Mouse (Mus musculus): ENCODE measurements around the gene 1700029F12Rik. TPM values are rescaled to one million over a fixed set of nuclear protein-coding genes. Genes with fewer than 3 reads are reported as not detected.

Gene 1700029F12Rik
- polyA plus RNA-seq, 1 experiment: not detected

- Histone ChIP-seq H3K4me1 (ENCODE audit: control insufficient read depth) (peaks cover 13% of the 10 kb centered on the region), H3K27me3 (ENCODE audit: control insufficient read depth) (peaks cover 2% of the 10 kb centered on the region; the same call in 1 of the 2 replicates), H3K36me3 (ENCODE audit: control insufficient read depth) (no peaks in the 10 kb centered on the region), H3K4me3 (replicated peaks) (no peak overlapping the region), H3K9me3 (ENCODE audit: control insufficient read depth, low read length) (no peaks in the 10 kb centered on the region)
- no peak for TF ChIP-seq GATA1 (IDR thresholded peaks at IDR 0.05; ENCODE audit: low read length)
- no peak for TF ChIP-seq TAL1 (IDR thresholded peaks at IDR 0.05; ENCODE audit: low read length)
Observed at GRCm38 (mm10) chr13:97053844-97054243, 19.7 kb upstream of the 1700029F12Rik start.

DNA sequence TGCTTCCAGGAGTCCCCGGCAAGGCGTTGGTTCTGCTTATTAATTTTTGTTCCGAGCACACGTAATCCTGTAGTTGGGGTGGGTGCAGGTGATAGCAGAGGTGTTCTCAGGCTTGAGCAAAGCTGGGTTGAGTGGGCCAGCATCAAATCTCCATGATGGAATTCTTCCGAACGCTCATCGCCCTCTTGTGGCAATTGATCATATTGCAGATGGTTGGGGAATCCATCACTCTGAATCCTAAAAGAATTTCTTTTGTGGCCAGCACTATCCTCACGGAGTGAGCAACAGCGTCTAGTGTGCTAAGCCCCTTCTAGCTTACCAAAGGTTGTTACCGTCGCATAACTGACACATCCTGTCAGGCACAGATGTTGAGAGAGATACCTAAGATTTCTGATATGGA is 18.5 kb upstream of the 1700029F12Rik start:
- TF ChIP-seq GATA1 (IDR thresholded peaks at IDR 0.05; ENCODE audit: low read length) (no peak), TAL1 (IDR thresholded peaks at IDR 0.05; ENCODE audit: low read length) (no peak)
- no peaks in the 10 kb centered on the region for H3K36me3 ChIP-seq (ENCODE audit: control insufficient read depth)
- H3K9me3 ChIP-seq (ENCODE audit: control insufficient read depth, low read length): no peaks in the 10 kb centered on the region
- peaks cover 9% of the 10 kb centered on the region for H3K4me1 ChIP-seq (ENCODE audit: control insufficient read depth)
- H3K27me3 ChIP-seq (ENCODE audit: control insufficient read depth): peaks cover 2% of the 10 kb centered on the region; the same call in 1 of the 2 replicates
- no peak overlapping the region for H3K4me3 ChIP-seq (replicated peaks)

DNA sequence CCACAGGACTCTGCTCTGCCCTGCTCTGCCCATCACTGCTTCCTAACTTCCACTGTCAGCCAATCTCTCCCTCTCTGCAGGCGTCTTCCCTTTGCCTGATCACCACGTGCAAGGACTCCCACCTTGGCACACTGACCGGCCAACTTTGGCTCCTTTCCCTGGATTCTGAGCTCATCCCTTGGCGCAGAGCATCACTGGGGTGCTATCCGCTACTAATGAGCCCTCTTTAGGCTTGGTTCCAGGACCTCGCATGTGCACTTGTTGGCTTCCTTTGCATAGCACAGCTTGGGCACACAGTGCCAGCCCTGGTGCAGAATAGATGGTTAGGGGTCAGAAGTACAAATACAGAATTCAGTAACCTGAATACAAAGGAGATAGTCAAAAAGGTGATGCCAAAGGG is 17.0 kb upstream of the 1700029F12Rik start:
- TF ChIP-seq TAL1 (IDR thresholded peaks at IDR 0.05; ENCODE audit: low read length) (no peak), GATA1 (IDR thresholded peaks at IDR 0.05; ENCODE audit: low read length) (no peak)
- no peak overlapping the region for H3K4me3 ChIP-seq (replicated peaks)
- peaks cover 4% of the 10 kb centered on the region for H3K9me3 ChIP-seq (ENCODE audit: control insufficient read depth, low read length)
- peaks cover 2% of the 10 kb centered on the region; the same call in 1 of the 2 replicates for H3K4me1 ChIP-seq (ENCODE audit: control insufficient read depth)
- no peaks in the 10 kb centered on the region for H3K36me3 ChIP-seq (ENCODE audit: control insufficient read depth)
- peaks cover 2% of the 10 kb centered on the region; the same call in 1 of the 2 replicates for H3K27me3 ChIP-seq (ENCODE audit: control insufficient read depth)

DNA sequence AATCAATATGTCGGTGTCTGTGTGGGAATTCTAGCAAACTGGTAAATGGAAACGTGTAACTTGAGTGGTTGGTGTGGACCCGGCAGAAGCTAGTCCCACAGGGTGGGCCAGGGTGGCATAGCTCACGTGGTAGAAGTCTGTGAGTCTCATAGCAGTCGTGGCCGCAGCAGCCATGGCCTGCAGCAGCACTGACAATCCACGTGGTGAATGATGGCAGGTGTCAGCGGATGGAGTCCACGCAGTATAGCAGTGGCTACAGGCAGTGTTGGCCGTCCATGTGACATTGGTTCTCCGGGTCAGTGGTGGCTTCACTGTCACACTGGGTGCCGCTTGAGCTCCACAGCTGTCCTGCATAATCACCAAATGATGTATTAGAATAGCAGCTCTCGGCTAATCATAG is 4.1 kb downstream of the 1700029F12Rik start:
- no peaks in the 10 kb centered on the region for H3K4me1 ChIP-seq (ENCODE audit: control insufficient read depth)
- no peak overlapping the region for H3K4me3 ChIP-seq (replicated peaks)
- no peak for TF ChIP-seq GATA1 (IDR thresholded peaks at IDR 0.05; ENCODE audit: low read length)
- no peak for TF ChIP-seq TAL1 (IDR thresholded peaks at IDR 0.05; ENCODE audit: low read length)
- no peaks in the 10 kb centered on the region for H3K27me3 ChIP-seq (ENCODE audit: control insufficient read depth)
- H3K36me3 ChIP-seq (ENCODE audit: control insufficient read depth): no peaks in the 10 kb centered on the region
- H3K9me3 ChIP-seq (ENCODE audit: control insufficient read depth, low read length): no peaks in the 10 kb centered on the region

- H3K36me3 ChIP-seq (ENCODE audit: control insufficient read depth): no peaks in the 10 kb centered on the region
- no peak overlapping the region for H3K4me3 ChIP-seq (replicated peaks)
- no peak for TF ChIP-seq TAL1 (IDR thresholded peaks at IDR 0.05; ENCODE audit: low read length)
- no peak for TF ChIP-seq GATA1 (IDR thresholded peaks at IDR 0.05; ENCODE audit: low read length)
- H3K9me3 ChIP-seq (ENCODE audit: control insufficient read depth, low read length): no peaks in the 10 kb centered on the region
- H3K4me1 ChIP-seq (ENCODE audit: control insufficient read depth): no peaks in the 10 kb centered on the region
- no peaks in the 10 kb centered on the region for H3K27me3 ChIP-seq (ENCODE audit: control insufficient read depth)
Observed at GRCm38 (mm10) chr13:97021906-97022305, 12.3 kb downstream of the 1700029F12Rik start.

- H3K4me3 ChIP-seq (replicated peaks): no peak overlapping the region
- H3K36me3 ChIP-seq (ENCODE audit: control insufficient read depth): no peaks in the 10 kb centered on the region
- no peaks in the 10 kb centered on the region for H3K27me3 ChIP-seq (ENCODE audit: control insufficient read depth)
- no peaks in the 10 kb centered on the region for H3K4me1 ChIP-seq (ENCODE audit: control insufficient read depth)
- no peak for TF ChIP-seq GATA1 (IDR thresholded peaks at IDR 0.05; ENCODE audit: low read length)
- H3K9me3 ChIP-seq (ENCODE audit: control insufficient read depth, low read length): no peaks in the 10 kb centered on the region
Observed at GRCm38 (mm10) chr13:97020122-97020521, 14.0 kb downstream of the 1700029F12Rik start.

DNA sequence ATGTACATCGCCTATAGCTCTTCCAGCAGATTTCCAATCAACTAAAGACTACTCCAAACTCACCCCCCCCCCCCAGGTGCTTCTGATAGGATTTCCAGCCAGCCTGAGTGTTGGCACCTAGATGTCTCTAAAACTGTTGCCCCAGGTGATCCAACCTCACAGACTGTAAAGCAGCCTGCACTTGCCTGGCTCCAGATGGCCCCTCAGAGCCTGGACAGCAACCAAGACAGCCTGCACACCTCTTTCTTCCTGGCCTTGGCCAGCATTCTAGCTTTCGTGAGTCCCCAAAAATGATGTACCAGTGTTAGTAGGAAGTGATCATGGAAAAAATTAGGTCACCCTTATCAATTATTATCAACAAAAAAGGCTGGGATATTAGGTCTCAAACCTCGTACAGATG is 16.5 kb downstream of the 1700029F12Rik start:
- Histone ChIP-seq H3K9me3 (ENCODE audit: control insufficient read depth, low read length) (no peaks in the 10 kb centered on the region), H3K4me1 (ENCODE audit: control insufficient read depth) (no peaks in the 10 kb centered on the region), H3K36me3 (ENCODE audit: control insufficient read depth) (no peaks in the 10 kb centered on the region), H3K4me3 (replicated peaks) (no peak overlapping the region), H3K27me3 (ENCODE audit: control insufficient read depth) (0 out of 2 replicates have a peak, but pooled peaks cover 3% of the 10 kb centered on the region)
- no peak for TF ChIP-seq GATA1 (IDR thresholded peaks at IDR 0.05; ENCODE audit: low read length)
- TF ChIP-seq TAL1 (IDR thresholded peaks at IDR 0.05; ENCODE audit: low read length): no peak

- H3K36me3 ChIP-seq (ENCODE audit: control insufficient read depth): no peaks in the 10 kb centered on the region
- H3K4me1 ChIP-seq (ENCODE audit: control insufficient read depth): no peaks in the 10 kb centered on the region
- H3K27me3 ChIP-seq (ENCODE audit: control insufficient read depth): peaks cover 18% of the 10 kb centered on the region
- no peak for TF ChIP-seq TAL1 (IDR thresholded peaks at IDR 0.05; ENCODE audit: low read length)
- no peak for TF ChIP-seq GATA1 (IDR thresholded peaks at IDR 0.05; ENCODE audit: low read length)
- H3K9me3 ChIP-seq (ENCODE audit: control insufficient read depth, low read length): no peaks in the 10 kb centered on the region
- no peak overlapping the region for H3K4me3 ChIP-seq (replicated peaks)
Observed at GRCm38 (mm10) chr13:97014366-97014765, 19.8 kb downstream of the 1700029F12Rik start.

- TF ChIP-seq GATA1 (IDR thresholded peaks at IDR 0.05; ENCODE audit: low read length) (peak; percentile 97), TAL1 (IDR thresholded peaks at IDR 0.05; ENCODE audit: low read length) (no peak)
- Histone ChIP-seq H3K27me3 (ENCODE audit: control insufficient read depth) (peaks cover 39% of the 10 kb centered on the region), H3K4me3 (replicated peaks) (peak overlapping the region; percentile 55), H3K36me3 (ENCODE audit: control insufficient read depth) (no peaks in the 10 kb centered on the region), H3K9me3 (ENCODE audit: control insufficient read depth, low read length) (no peaks in the 10 kb centered on the region), H3K4me1 (ENCODE audit: control insufficient read depth) (peaks cover 22% of the 10 kb centered on the region)
Observed at GRCm38 (mm10) chr13:97008266-97009153, 25.7 kb downstream of the 1700029F12Rik start.

Data from erythroblast, embryonic 14.5 days (primary cell).